Mouse (Mus musculus) E14TG2a.4 (cell line): ENCODE measurements around the gene Apopt1.

Source experiments
- CTCF ChIP-seq: conservative IDR thresholded peaks from 2 replicates; pipeline ENCODE4 v1.5.1; 2014; ENCODE audit warnings: low read length
- NANOG ChIP-seq: IDR thresholded peaks from 2 replicates; pipeline ENCODE4 v1.6.1; 2014; ENCODE audit warnings: borderline replicate concordance, low read length, mixed read lengths
- POU5F1 ChIP-seq: IDR thresholded peaks from 2 replicates; pipeline ENCODE4 v1.6.1; 2014; ENCODE audit warnings: low read length, borderline replicate concordance

DNA sequence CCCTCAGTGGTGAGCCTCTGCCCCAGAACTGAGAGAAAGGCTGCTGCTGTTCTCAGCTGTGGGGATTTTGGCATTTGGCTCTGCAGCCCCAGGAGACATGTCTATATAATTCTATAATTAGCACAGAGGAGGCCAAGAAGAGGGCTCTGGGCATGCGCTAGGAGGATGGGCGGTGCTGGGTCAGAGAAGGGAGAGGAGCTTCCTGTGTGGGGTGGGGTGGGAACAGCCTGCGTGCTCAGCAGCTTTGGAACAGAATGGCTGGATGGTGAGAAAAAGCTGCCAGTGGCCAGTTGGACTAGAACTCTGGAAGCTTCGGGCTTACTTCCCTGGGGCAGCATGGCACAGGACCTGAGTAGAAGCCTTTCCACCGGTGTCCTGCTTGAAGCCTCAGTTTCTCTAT lies 33.0 kb downstream of the Apopt1 start:
- TF ChIP-seq CTCF, result no peak
- no peak for TF ChIP-seq NANOG
- TF ChIP-seq POU5F1, result no peak
